Mouse (Mus musculus) cerebellum, adult 8-10 months (tissue): ENCODE measurements around the gene Obp2a.
"Not testable (repeated sequence)": the region's sequence is repeated elsewhere in the genome, so short reads cannot be mapped to it uniquely, and the experiment has no call there.

Source experiments
- DNase-seq: peaks from one replicate; pipeline ENCODE4 v3.0.0; 2022

Gene Obp2a

DNA sequence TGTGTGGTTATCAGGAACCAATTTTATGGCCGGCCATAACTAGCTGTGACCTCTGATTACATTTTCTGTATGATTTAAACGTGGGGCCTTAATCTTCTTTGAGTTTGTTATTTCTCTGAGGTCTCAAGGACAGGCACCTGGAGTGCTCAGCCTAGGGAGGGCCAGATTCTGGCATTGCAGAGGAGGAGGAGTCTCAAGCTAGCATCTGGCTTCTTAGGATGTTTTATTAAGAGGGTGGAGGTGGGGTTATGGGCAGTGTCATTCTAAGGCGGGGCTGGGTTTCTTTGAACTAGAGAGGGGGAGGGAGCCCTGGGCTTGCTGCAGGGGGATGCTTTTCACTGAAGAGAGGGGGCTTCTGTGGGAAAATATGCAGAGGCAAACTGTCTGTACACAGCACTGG, 11.8 kb downstream of the Obp2a start:
- DNase-seq: not testable (repeated sequence)

DNA sequence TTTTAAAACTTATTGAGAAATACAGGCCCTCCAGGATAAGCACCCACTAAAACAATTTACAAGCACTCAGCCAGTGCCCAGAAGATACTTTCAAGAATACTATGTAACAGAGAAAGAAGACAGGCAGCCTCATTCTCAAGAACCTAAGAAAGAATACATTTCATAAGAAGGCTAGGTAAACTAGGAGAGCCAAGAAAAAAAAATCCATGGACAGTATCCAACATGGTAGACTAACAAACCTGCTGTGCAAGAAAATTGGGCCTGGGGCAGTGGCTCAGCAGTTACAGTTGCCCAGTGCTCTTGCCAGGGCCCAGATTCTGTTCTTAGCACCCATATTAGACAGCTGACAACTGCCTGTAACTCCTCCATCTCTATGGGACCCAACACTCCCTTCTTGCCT, 17.4 kb downstream of the Obp2a start:
- no peak for DNase-seq

DNA sequence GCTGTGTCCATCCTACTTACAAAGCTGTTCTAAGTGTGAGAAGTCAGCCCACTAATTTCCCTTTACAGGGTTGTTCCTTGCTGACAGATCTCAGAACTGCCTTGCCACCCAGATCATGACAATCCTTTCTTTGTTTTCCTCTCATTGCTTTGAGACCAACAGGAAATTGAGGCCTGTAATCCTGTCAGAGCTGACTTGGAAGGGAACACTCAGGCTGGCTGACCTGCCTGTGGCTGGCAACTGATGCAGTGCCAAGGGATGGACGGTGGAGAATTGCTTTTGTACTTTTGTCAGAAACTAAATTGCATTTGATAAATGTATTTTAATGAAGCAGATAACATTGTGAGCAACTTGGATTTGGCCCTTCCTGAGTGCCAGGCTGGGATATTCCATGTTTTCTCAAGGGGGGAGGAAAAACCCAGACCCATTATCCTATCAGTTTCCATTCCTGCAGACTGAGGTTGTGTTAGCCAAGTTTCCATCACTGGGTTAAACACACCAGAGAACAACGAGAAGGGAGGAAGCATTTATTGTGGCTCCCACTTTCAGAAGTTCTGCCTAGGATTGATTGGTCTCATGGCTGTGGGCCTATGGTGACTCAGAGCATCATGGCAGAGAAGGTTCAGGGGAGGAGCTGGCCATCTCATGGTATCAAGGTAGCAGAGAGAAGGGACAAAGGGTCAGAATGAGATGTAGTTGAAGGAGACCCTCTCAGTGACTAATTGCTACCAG, 33.5 kb downstream of the Obp2a start:
- DNase-seq: no peak

DNA sequence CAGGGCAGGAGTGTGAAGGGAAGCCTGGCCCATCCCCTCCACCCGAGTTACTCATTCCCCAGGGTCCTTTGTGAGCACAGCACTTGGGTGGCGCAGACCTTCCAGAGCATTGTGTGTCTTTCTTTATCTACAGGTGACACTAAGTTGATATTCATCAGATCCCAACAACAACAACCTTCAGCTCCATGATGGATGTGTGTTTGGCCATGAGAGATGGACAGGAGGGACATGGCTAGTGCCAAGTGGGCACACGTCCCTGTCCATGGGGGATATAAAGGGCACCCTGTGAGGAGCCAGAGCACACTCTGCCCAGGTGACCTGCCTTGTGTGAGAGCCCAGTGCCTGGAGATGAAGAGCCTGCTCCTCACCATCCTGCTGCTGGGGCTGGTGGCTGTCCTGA, 36.9 kb downstream of the Obp2a start, which contains the start of gene Obp2b:
TSS of gene Obp2b (plus strand) at position 301 of the 400 bp plus-strand sequence.
- not testable (repeated sequence) for DNase-seq

DNA sequence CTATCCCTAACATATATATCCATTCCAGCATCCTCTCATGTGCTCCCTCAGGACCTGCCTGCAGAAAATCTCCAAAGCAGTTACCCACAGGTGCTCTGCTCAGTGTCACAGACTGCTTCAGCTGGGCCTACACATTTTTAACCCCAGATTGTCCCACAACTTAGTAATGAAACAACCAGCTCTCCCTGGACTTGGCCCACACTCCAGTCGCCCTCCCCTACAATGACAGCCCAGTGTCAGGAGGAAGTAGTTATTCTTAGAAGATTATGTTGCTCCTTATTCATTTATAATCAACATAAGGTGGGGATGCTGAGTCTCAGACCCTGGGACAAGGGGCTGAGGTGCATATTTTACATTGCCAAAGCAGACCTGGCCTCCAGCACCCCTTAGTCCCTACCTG, 41.8 kb downstream of the Obp2a start:
- DNase-seq: no peak
